ENCODE assay signal across 10 mouse cellular contexts in the genomic region with DNA sequence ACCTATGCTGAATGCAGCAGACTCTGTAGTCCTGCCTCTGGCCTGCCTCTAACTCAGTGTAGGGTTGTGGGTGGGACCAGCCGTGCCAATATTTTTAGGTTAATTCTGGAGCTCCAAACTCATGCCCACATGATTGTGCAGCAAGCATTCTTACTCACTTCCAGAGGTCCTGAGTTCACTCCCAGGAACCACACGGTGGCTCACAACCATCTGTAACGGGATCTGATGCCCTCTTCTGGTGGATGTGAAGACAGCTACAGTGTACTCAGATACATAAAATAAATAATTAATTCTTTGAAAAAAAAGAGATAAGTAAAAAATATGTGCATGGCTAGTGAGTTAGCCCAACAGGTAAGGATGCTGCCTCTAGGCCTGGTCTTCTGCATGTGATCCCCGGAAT. TPM values are rescaled to one million over a fixed set of nuclear protein-coding genes. Genes with fewer than 3 reads are reported as not detected.
DNase-seq lines count a peak whose midpoint lies in the region; ATAC-seq lines count a peak whose summit lies in the region.
"Had no signal": no experiment of that assay in that cellular context is flagged by ENCODE, and none has a peak within 500 bp of the region (broad histone marks: within the 10 kb centered on the region; RNA-seq: fewer than 3 reads in every experiment).

No protein-coding gene starts in this region.

- H3K4me1 ChIP-seq in hindbrain, embryonic 14.5 days (replicated peaks; ENCODE audit: control insufficient read depth, insufficient read depth, low read length), result peaks cover 3% of the 10 kb centered on the region
- H3K4me1 ChIP-seq in hindbrain, embryonic 13.5 days (replicated peaks), result peaks cover 8% of the 10 kb centered on the region
- peaks cover 8% of the 10 kb centered on the region for H3K4me1 ChIP-seq in neural tube, embryonic 15.5 days

- no peaks in the 10 kb centered on the region for H3K27me3 ChIP-seq in hindbrain, embryonic 14.5 days (ENCODE audit: control insufficient read depth, insufficient read depth, low read length)
- no peaks in the 10 kb centered on the region for H3K27me3 ChIP-seq in hindbrain, embryonic 13.5 days
- no peaks in the 10 kb centered on the region for H3K27me3 ChIP-seq in neural tube, embryonic 15.5 days (replicated peaks)

- intact Hi-C loops in heart, postnatal 14 days (cut with DNase I), result no loop called here

- ATAC-seq in hindbrain, embryonic 14.5 days (ENCODE audit: low FRiP score), result no peak
- no peak for ATAC-seq in hindbrain, embryonic 13.5 days (ENCODE audit: low FRiP score)
- ATAC-seq in neural tube, embryonic 15.5 days (ENCODE audit: low FRiP score), result no peak

- WGBS in hindbrain, embryonic 14.5 days, result 48% methylated on average over 4 of the region's 4 CpGs
- WGBS in hindbrain, embryonic 13.5 days, result 44% methylated on average over 4 of the region's 4 CpGs
- WGBS in neural tube, embryonic 15.5 days, result 45% methylated on average over 4 of the region's 4 CpGs

- no peak overlapping the region for H3K4me3 ChIP-seq in hindbrain, embryonic 14.5 days (replicated peaks; ENCODE audit: low read length)
- H3K4me3 ChIP-seq in hindbrain, embryonic 13.5 days, result no peak overlapping the region
- no peak overlapping the region for H3K4me3 ChIP-seq in neural tube, embryonic 15.5 days (replicated peaks)

- H3K9me3 ChIP-seq in hindbrain, embryonic 14.5 days (ENCODE audit: control insufficient read depth, low read length), result no peaks in the 10 kb centered on the region
- H3K9me3 ChIP-seq in hindbrain, embryonic 13.5 days, result no peaks in the 10 kb centered on the region
- no peaks in the 10 kb centered on the region for H3K9me3 ChIP-seq in neural tube, embryonic 15.5 days (replicated peaks)

- H3K4me2 ChIP-seq in hindbrain, embryonic 14.5 days (replicated peaks), result no peak overlapping the region
- no peak overlapping the region for H3K4me2 ChIP-seq in hindbrain, embryonic 13.5 days
- H3K4me2 ChIP-seq in neural tube, embryonic 15.5 days, result no peak overlapping the region

- no peaks in the 10 kb centered on the region for H3K36me3 ChIP-seq in hindbrain, embryonic 14.5 days (replicated peaks; ENCODE audit: control insufficient read depth, insufficient read depth)
- no peaks in the 10 kb centered on the region for H3K36me3 ChIP-seq in hindbrain, embryonic 13.5 days
- H3K36me3 ChIP-seq in neural tube, embryonic 15.5 days, result no peaks in the 10 kb centered on the region

- H3K9ac ChIP-seq in hindbrain, embryonic 14.5 days, result no peak overlapping the region
- no peak overlapping the region for H3K9ac ChIP-seq in hindbrain, embryonic 13.5 days
- H3K9ac ChIP-seq in neural tube, embryonic 15.5 days (replicated peaks), result no peak overlapping the region

- H3K27ac ChIP-seq in hindbrain, embryonic 14.5 days, result no peak overlapping the region
- no peak overlapping the region for H3K27ac ChIP-seq in hindbrain, embryonic 13.5 days
- H3K27ac ChIP-seq in neural tube, embryonic 15.5 days (replicated peaks), result no peak overlapping the region

- peak; percentile 40 for DNase-seq in hindbrain, embryonic 14.5 days (ENCODE audit: low spot score)
- peak; percentile 17 for DNase-seq in thymus, postnatal 25 days
- no peak for DNase-seq in thymus, postnatal 36 days
- DNase-seq in embryo, embryonic 9.5 days (ENCODE audit: extremely low spot score), result peak; percentile 31
- DNase-seq in heart, postnatal 14 days, result no peak
- no peak for DNase-seq in right cerebral cortex, postnatal 14 days

RNA-seq across cellular contexts. Expression of a gene that starts 2.8 kb away (rescaled TPM):
- not detected in 2 replicates for polyA plus RNA-seq in hindbrain, embryonic 14.5 days (2014; fragmentation: Nextera tagmentation; extraction: Ambion mirVana)
- not detected in 2 replicates for polyA plus RNA-seq in hindbrain, embryonic 13.5 days (2015; fragmentation: Nextera tagmentation; extraction: Ambion mirVana)
- polyA plus RNA-seq in neural tube, embryonic 15.5 days (2015; fragmentation: Nextera tagmentation; extraction: Ambion mirVana), result not detected in 2 replicates
- not detected for total RNA-seq in heart, postnatal 14 days (2021)
- polyA plus RNA-seq: heart, embryonic 14.5 days; liver, embryonic 16.5 days had no signal

RNA-seq across cellular contexts. Expression of a gene that starts 4.1 kb away (rescaled TPM):
- polyA plus RNA-seq in hindbrain, embryonic 14.5 days (2014; fragmentation: Nextera tagmentation; extraction: Ambion mirVana), result 116 and 118 TPM in 2 replicates
- polyA plus RNA-seq in hindbrain, embryonic 13.5 days (2015; fragmentation: Nextera tagmentation; extraction: Ambion mirVana), result 119 and 125 TPM in 2 replicates
- 128 and 134 TPM in 2 replicates for polyA plus RNA-seq in neural tube, embryonic 15.5 days (2015; fragmentation: Nextera tagmentation; extraction: Ambion mirVana)
- 10 to 100 TPM; 92.0 to 96.2 TPM for total RNA-seq in heart, postnatal 14 days (2021)

RNA-seq across cellular contexts. Expression of a gene that starts 5.1 kb away (rescaled TPM):
- polyA plus RNA-seq in hindbrain, embryonic 14.5 days (2014; fragmentation: Nextera tagmentation; extraction: Ambion mirVana), result 4.1 and 5.5 TPM in 2 replicates
- 5.4 and 5.5 TPM in 2 replicates for polyA plus RNA-seq in hindbrain, embryonic 13.5 days (2015; fragmentation: Nextera tagmentation; extraction: Ambion mirVana)
- polyA plus RNA-seq in neural tube, embryonic 15.5 days (2015; fragmentation: Nextera tagmentation; extraction: Ambion mirVana), result 6.3 and 6.4 TPM in 2 replicates
- under 1 TPM; 0.51 to 0.98 TPM for total RNA-seq in heart, postnatal 14 days (2021)

RNA-seq across cellular contexts. Expression of a gene that starts 26.6 kb away (rescaled TPM):
- 230 and 390 TPM in 2 replicates for polyA plus RNA-seq in hindbrain, embryonic 14.5 days (2014; fragmentation: Nextera tagmentation; extraction: Ambion mirVana)
- polyA plus RNA-seq in hindbrain, embryonic 13.5 days (2015; fragmentation: Nextera tagmentation; extraction: Ambion mirVana), result 50.3 and 50.5 TPM in 2 replicates
- 40.1 and 116 TPM in 2 replicates for polyA plus RNA-seq in neural tube, embryonic 15.5 days (2015; fragmentation: Nextera tagmentation; extraction: Ambion mirVana)
- 10 to 100 TPM; 30.9 to 38.6 TPM for total RNA-seq in heart, postnatal 14 days (2021)

RNA-seq across cellular contexts. Expression of a gene that starts 35.6 kb away (rescaled TPM):
- polyA plus RNA-seq in hindbrain, embryonic 14.5 days (2014; fragmentation: Nextera tagmentation; extraction: Ambion mirVana), result 93.1 and 109 TPM in 2 replicates
- polyA plus RNA-seq in hindbrain, embryonic 13.5 days (2015; fragmentation: Nextera tagmentation; extraction: Ambion mirVana), result 91.6 and 98.8 TPM in 2 replicates
- polyA plus RNA-seq in neural tube, embryonic 15.5 days (2015; fragmentation: Nextera tagmentation; extraction: Ambion mirVana), result 100 and 120 TPM in 2 replicates
- total RNA-seq in heart, postnatal 14 days (2021), result 10 to 100 TPM; 22.9 to 23.4 TPM

Comparison
In these comparisons a context has a peak if more than half of its experiments do, and no peak if none do; other contexts are left out.
1. DNase-seq: peak in hindbrain, embryonic 14.5 days (single experiment), thymus, postnatal 25 days (single experiment) and embryo, embryonic 9.5 days (single experiment); none in thymus, postnatal 36 days (0 of 2), heart, postnatal 14 days (0 of 2) and right cerebral cortex, postnatal 14 days (single experiment).